Mouse (Mus musculus) forebrain, embryonic 14.5 days (tissue): ENCODE measurements at regions not wholly inside any gene's neighbourhood (a gene's known extent, or its start where the extent isn't known, plus 50 kb on each side); places are given as distances from the start of the nearest gene placed in this dataset.
A peak's percentile ranks its signal among the peaks of the same experiment; 100 is the strongest.

ENCODE experiments used
- ATAC-seq: fragments of 200-750 bp; cut with Nextera tagmentation; 2 replicates; pipeline ENCODE4 v1.8.0; 2017; ENCODE audit warnings: mild to moderate bottlenecking, moderate library complexity
- DNase-seq: peaks from one replicate; pipeline ENCODE4 v3.0.0-alpha.2; 2015; ENCODE audit warnings: low spot score
- H3K27ac ChIP-seq: fragments of 300-500 bp; sonication (generic); 2 replicates; pipeline ENCODE4 v1.5.1; 2014; ENCODE audit warnings: low read depth, mild to moderate bottlenecking, control low read depth, low read length, moderate library complexity
- H3K27me3 ChIP-seq: fragments of 300-500 bp; sonication (generic); replicated peaks from 2 replicates; pipeline ENCODE4 v1.6.1; 2014; ENCODE audit warnings: low read length, control low read depth, mixed read lengths; ENCODE audit not compliant: control insufficient read depth, insufficient read depth
- H3K36me3 ChIP-seq: fragments of 300-500 bp; sonication (generic); 2 replicates; pipeline ENCODE4 v1.6.1; 2014; ENCODE audit warnings: low read length, control low read depth; ENCODE audit not compliant: control insufficient read depth, insufficient read depth
- H3K4me1 ChIP-seq: fragments of 300-500 bp; sonication (generic); 2 replicates; pipeline ENCODE4 v1.6.1; 2014; ENCODE audit warnings: antibody characterized with exemption, low read length, control low read depth; ENCODE audit not compliant: control insufficient read depth, insufficient read depth
- H3K4me2 ChIP-seq: fragments of 300-500 bp; sonication (generic); 2 replicates; pipeline ENCODE4 v1.6.1; 2014; ENCODE audit warnings: mild to moderate bottlenecking, control low read depth, low read length
- H3K4me3 ChIP-seq: fragments of 300-500 bp; sonication (generic); 2 replicates; pipeline ENCODE4 v1.5.1; 2014; ENCODE audit warnings: low read depth, low read length, control low read depth
- H3K9ac ChIP-seq: fragments of 300-500 bp; sonication (generic); 2 replicates; pipeline ENCODE4 v1.6.1; 2014; ENCODE audit warnings: mild to moderate bottlenecking, low read length, control low read depth, moderate library complexity
- H3K9me3 ChIP-seq: fragments of 300-500 bp; sonication (generic); replicated peaks from 2 replicates; pipeline ENCODE4 v1.6.1; 2016; ENCODE audit warnings: low read length, control low read depth, mixed read lengths; ENCODE audit not compliant: control insufficient read depth
- WGBS: fragments of 180-500 bp; shearing (Covaris S2); extraction: QIAGEN DNeasy Blood & Tissue Kit; methylation state at CpG from one replicate; pipeline ENCODE4 v1.1.7; 2014; 5-methylcytosine and 5-hydroxymethylcytosine counted together

DNA sequence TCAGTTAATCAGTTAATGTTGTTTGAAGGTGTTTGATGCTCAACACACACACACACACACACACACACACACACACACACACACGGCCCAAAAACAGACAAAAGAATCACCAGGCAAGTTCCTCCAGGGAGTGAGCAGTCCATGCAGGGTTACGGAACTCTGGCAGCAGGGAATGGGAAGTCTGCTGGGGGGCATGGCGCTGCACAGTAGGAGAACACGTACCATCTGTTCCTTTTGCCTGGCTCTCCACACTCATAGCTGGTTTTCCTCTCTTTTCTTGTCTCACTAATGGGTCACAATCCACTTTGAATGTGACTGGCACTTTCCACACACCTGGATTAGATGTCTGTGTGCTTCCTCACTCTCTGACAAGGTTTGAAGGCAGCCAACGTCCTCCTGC lies 151.8 kb downstream of the Rpl14 start:
- no peak overlapping the region for H3K9ac ChIP-seq
- no peak overlapping the region for H3K4me3 ChIP-seq
- H3K27me3 ChIP-seq, result no peaks in the 10 kb centered on the region
- no peak overlapping the region for H3K27ac ChIP-seq
- ATAC-seq (no peak), DNase-seq (no peak)
- no peaks in the 10 kb centered on the region for H3K9me3 ChIP-seq
- H3K4me1 ChIP-seq, result no peaks in the 10 kb centered on the region
- 62% methylated on average over 5 of the region's 5 CpGs for WGBS
- H3K36me3 ChIP-seq, result no peaks in the 10 kb centered on the region
- no peak overlapping the region for H3K4me2 ChIP-seq

DNA sequence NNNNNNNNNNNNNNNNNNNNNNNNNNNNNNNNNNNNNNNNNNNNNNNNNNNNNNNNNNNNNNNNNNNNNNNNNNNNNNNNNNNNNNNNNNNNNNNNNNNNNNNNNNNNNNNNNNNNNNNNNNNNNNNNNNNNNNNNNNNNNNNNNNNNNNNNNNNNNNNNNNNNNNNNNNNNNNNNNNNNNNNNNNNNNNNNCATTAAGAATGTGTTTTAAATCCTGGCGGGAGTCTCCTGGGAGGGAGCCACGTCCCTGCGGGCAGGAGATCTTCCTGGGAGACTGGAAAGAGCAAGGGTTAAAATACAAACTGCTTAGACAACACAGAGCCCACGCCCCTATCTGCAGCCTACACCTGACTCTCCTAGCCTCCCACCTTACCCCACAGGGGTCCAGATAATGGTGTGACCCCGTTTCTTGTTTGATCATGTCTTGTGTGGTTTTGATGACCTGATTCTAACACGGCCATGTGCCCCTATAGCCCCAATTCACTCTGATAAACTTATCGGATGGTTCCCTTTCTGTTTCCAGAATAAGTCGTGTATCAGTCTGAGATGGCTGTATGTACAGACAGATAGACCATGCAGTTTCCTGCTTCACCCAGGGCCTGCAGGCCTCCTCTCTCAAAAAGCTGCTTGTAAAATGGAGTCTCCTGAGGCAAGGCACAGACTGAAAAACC lies 160.8 kb downstream of the Rpl14 start:
- Histone ChIP-seq H3K9me3 (no peaks in the 10 kb centered on the region), H3K4me3 (no peak overlapping the region), H3K4me2 (no peak overlapping the region), H3K4me1 (peaks cover 21% of the 10 kb centered on the region), H3K9ac (0 out of 2 replicates have a peak overlapping the region, but pooled peaks have one; percentile 10), H3K36me3 (no peaks in the 10 kb centered on the region), H3K27ac (no peak overlapping the region), H3K27me3 (no peaks in the 10 kb centered on the region)
- WGBS, result 27% methylated on average over 8 of the region's 8 CpGs
- DNase-seq, result no peak
- no peak for ATAC-seq

DNA sequence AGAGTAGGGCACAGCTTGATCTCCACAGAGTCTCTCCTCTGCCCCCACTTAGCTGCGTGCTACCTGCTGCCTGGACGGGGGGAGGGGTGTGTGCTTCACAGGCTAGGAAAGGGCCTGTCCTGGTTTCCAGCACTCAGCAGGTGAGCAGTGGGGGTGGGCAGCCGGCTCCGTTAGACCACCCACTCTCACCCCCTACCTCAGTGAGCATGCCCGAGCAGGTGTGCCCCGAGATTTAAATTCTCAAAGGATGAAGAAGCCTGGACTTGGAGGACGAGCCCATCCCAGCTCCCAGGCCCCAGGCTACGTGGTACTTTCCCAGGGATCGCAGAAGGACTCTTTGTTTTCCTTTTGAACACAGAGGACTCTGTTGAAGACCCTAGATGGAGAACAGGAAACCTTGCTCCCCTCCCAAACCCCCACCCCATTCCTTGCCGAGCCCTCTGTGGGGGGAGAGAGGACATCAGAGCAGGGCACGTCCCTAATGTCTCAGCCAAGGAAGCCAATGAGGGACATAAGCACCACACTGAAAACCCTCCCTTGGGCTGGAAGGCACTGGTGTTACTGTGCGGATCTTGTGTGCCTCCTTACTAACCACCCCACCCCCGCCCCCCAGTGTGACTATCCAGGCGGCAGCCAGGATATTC lies 161.5 kb downstream of the Rpl14 start:
- Histone ChIP-seq H3K4me3 (no peak overlapping the region), H3K4me1 (peaks cover 21% of the 10 kb centered on the region), H3K4me2 (no peak overlapping the region), H3K9ac (no peak overlapping the region), H3K27ac (no peak overlapping the region), H3K9me3 (no peaks in the 10 kb centered on the region), H3K36me3 (no peaks in the 10 kb centered on the region), H3K27me3 (no peaks in the 10 kb centered on the region)
- DNase-seq, result no peak
- ATAC-seq, result 0 out of 2 replicates have a peak, but pooled peaks have one; percentile 13
- 15% methylated on average over 14 of the region's 14 CpGs for WGBS

DNA sequence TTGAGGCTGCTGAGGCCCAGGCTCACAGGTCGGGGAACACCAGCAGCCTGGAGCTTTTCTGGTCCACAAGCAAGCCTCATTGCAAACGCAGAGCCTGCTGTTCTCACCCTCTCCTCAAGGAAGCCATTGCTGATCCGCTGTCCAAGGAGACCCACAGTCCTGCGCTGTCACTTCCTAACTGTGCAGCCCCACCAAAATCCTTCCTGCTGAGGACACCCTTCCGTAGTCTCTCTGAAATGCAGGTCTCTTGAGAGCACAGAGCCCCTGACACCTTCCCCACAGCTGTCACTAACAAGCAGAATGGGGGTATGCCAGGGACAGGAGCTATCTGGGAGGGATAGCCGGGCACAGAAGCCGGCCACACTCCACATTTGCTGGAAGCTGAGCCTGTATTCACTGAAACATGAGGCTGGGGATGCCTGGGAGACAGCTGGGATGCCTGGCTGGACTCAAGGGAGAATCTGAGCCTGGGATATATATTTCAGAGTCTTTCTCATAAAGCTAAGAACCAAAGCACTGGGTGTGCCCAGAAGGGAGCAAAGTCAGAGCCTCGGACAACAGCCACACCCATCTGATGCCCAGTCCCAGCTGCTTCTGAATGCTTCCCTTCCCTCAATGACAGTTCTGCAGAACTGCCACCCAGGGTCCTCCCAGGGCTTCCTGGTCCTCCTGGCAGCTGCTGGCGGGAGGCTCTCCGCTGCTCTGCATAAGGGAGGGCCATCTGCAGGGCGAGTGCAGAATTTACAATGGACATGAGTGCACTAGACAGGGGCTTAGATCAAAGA lies 162.6 kb downstream of the Rpl14 start:
- H3K4me1 ChIP-seq, result peaks cover 22% of the 10 kb centered on the region
- WGBS, result 47% methylated on average over 11 of the region's 11 CpGs
- no peak overlapping the region for H3K27ac ChIP-seq
- ATAC-seq (peak; percentile 59; the same call in 1 of the 2 replicates), DNase-seq (peak; percentile 53)
- no peaks in the 10 kb centered on the region for H3K9me3 ChIP-seq
- no peak overlapping the region for H3K4me3 ChIP-seq
- no peak overlapping the region for H3K4me2 ChIP-seq
- no peaks in the 10 kb centered on the region for H3K36me3 ChIP-seq
- H3K27me3 ChIP-seq, result no peaks in the 10 kb centered on the region
- no peak overlapping the region for H3K9ac ChIP-seq

DNA sequence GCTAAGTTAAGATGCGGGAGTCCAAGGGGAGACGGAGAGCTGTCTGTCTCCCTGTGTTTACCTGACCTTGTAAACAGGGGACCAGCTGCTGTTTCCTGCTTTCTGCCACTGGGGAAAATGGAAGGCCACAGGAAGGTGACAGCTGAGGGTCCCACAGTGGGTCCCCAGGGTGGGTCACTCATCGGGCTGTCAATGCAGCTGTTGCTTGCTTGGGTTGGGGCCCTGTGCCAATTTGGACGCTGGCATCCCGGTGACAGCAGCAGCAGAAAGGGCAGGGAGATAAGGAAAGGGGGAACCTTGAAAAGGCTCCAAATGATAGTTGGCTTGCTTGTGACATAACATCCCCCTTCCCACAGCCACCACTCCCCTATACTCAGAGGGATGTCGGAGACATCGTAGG lies 164.0 kb downstream of the Rpl14 start:
- ATAC-seq (no peak), DNase-seq (no peak)
- Histone ChIP-seq H3K4me2 (no peak overlapping the region), H3K9me3 (no peaks in the 10 kb centered on the region), H3K4me3 (no peak overlapping the region), H3K27me3 (no peaks in the 10 kb centered on the region), H3K36me3 (no peaks in the 10 kb centered on the region), H3K4me1 (peaks cover 27% of the 10 kb centered on the region), H3K27ac (no peak overlapping the region), H3K9ac (no peak overlapping the region)
- WGBS, result 71% methylated on average over 7 of the region's 7 CpGs

DNA sequence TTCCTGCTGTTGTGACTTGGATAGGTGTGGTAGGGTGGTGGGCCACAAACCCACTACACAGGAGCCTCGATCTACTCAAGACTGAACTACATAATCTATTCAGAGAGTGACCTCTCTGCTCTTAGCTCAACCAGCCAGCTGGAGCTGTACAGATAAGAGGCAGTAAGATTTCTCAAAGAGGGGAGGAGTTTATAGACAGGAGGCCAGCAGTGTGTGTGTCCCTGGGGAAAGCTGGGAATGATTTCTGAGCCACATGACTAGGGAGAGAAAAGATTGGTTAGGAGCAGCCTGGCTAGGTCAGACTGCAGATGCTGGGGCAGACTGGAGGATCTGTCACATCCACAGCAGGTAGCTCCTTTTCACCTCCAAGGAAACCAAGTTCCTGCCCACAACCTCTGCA lies 166.7 kb downstream of the Rpl14 start:
- no peak overlapping the region for H3K9ac ChIP-seq
- DNase-seq (no peak), ATAC-seq (no peak)
- 76% methylated on average over 1 of the region's 1 CpGs for WGBS
- H3K4me2 ChIP-seq, result no peak overlapping the region
- no peaks in the 10 kb centered on the region for H3K9me3 ChIP-seq
- no peak overlapping the region for H3K4me3 ChIP-seq
- no peaks in the 10 kb centered on the region for H3K36me3 ChIP-seq
- peaks cover 24% of the 10 kb centered on the region for H3K4me1 ChIP-seq
- H3K27ac ChIP-seq, result no peak overlapping the region
- no peaks in the 10 kb centered on the region for H3K27me3 ChIP-seq

DNA sequence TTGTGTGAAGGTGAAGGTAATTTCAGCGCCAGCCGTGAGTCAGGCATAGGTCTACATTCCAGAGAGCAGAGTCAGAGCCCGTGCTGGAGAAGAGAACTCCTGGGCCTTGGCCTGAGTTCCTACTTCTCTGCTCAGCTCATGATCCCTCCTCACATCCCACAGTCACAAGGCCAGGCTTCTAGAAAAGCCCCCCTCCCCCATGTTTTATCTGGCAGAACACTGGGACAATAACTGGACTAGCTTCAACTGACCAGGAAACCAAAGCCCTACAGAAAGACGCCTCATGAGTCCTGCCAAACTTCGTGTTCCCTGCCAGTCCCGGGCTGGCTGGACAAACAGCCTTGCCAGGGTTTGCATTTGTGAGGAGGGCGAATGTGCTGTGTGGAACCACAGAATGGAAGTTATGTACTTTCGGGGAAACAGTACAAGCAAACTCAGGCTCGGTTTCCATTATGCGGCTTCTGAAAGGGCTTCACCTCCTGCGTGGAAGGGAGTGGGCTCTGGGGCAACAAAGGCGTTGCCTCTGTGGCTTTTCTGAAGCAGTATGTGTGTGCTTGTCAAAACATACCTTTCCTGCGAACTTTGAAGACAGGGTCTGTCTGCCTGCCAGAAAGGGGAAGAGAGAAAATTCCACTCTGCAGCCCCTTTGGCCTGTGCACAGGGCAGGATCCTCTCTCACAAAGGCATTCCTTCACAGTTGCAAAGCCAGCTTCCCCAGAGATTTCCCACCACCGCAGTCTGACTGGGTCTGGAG lies 168.1 kb downstream of the Rpl14 start:
- Histone ChIP-seq H3K27me3 (no peaks in the 10 kb centered on the region), H3K36me3 (no peaks in the 10 kb centered on the region), H3K4me1 (peaks cover 16% of the 10 kb centered on the region), H3K4me2 (no peak overlapping the region), H3K9me3 (no peaks in the 10 kb centered on the region), H3K9ac (peak overlapping the region; percentile 21; the same call in 1 of the 2 replicates), H3K27ac (peak overlapping the region; percentile 61; the same call in 1 of the 2 replicates), H3K4me3 (no peak overlapping the region)
- WGBS, result 28% methylated on average over 14 of the region's 14 CpGs
- peak; percentile 60 for DNase-seq
- ATAC-seq, result peak; percentile 50; the same call in 1 of the 2 replicates

DNA sequence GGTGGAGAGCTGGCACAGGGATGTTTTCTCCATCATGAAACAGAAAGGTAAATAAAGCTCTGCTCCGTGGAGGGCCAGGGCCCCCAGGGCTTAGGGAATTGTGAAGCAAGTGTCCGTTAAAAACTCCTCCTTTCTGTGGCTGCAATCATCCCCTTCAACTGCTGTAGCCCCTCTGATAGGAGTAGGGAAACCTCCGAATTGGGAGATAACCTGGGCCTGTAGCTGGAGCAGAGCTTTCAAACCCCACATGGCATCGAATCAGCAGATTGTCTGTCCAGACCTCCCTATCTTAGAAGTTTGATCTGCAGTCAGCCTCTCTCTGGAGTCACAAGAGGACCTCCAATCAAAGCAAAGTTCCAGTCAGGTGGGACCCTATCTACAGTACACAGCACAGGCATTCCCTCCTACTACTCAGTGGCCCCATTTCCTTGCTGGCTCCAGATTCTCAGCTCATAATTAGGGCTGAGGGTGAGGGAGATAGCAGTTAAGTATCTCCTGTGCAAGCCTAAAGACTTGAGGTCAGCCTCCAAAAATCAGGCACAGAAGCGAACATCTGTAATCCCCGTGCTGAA lies 168.8 kb downstream of the Rpl14 start:
- H3K4me2 ChIP-seq, result no peak overlapping the region
- WGBS, result 39% methylated on average over 6 of the region's 6 CpGs
- DNase-seq (no peak), ATAC-seq (no peak)
- H3K27ac ChIP-seq, result peak overlapping the region; percentile 61; the same call in 1 of the 2 replicates
- H3K4me1 ChIP-seq, result peaks cover 10% of the 10 kb centered on the region; the same call in 1 of the 2 replicates
- H3K4me3 ChIP-seq, result no peak overlapping the region
- H3K9me3 ChIP-seq, result no peaks in the 10 kb centered on the region
- no peak overlapping the region; the same call in 1 of the 2 replicates for H3K9ac ChIP-seq
- H3K27me3 ChIP-seq, result no peaks in the 10 kb centered on the region
- no peaks in the 10 kb centered on the region for H3K36me3 ChIP-seq
